Mouse (Mus musculus) T-helper 17 cell (primary cell): ENCODE measurements around the gene Akr7a5.

Source experiments
- in situ Hi-C, 2 experiments: fragments of 300-600 bp; cut with MboI, MseI; formaldehyde crosslinking; loops; 1 replicate in 1 of 2; 2 replicates in 1 of 2; pipeline ENCODE4 v1.15.1; 2025; ENCODE audit warnings: high pct_unique_total_duplicates in 2 of 2

The Akr7a5 gene

DNA sequence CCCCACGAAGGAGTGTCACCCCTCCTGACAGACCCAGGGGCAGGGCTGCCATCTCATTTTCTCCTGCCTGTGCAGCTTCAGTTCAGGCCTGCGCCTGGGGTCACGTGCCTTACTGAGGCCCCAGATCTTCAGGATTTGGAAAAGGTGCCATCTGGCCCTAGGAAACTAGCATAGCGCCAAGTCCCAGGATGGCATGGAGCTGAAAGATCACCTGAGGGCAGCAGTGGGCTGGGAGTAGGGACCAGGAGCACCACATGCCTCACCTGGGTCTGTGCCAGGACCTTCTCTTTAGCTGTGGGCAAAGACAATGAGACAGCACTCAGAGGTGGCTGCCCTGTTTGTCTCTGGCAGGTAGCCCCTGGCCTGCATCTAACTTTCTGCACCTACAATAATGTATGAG lies 13.0 kb upstream of the Akr7a5 start:
- in situ Hi-C loops, result no loop called here

DNA sequence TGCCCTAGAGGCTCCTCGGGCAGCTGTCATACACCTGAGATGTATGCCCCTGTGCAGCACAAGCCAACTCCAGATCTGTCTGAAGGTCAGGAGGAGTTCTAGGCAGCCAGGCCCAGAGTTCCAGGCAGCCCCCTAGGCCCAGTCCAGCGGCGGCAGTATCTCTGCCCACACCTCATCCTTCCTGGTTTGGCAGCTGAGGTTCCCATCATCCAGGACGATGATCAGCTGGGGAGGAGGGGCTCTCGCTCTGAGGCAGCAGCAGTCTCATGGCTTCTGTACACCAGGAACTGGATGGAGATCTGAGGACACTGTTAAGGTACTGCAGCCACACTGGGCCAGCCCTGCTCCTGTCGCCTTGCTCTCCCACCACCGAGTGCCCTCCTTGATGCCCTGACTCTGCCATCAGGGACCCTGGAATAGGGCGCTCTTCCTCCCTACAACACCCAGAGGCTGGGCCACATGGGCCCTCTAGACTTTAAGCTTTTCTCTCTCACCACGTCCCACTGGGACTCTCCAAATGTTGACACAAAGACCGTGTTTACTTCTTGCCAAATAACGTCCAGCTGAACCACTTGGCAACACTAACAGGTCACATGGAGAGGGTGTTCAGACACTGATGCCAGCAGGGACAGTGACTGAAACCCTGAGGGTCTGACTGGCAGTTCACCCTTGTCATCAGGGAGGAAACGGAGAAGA lies 11.7 kb upstream of the Akr7a5 start:
- in situ Hi-C loops, result no loop called here

GRCm38 (mm10) chr4:139301780-139302179 lies 8.8 kb upstream of the Akr7a5 start:
- in situ Hi-C loops, result no loop called here

- in situ Hi-C loops, result no loop called here
Observed at GRCm38 (mm10) chr4:139302241-139302640, 8.3 kb upstream of the Akr7a5 start.

- in situ Hi-C loops, result no loop called here
Observed at GRCm38 (mm10) chr4:139305521-139305920, 5.0 kb upstream of the Akr7a5 start.

GRCm38 (mm10) chr4:139307916-139308315 lies 2.6 kb upstream of the Akr7a5 start:
- in situ Hi-C loops, result no loop called here

- in situ Hi-C loops, result no loop called here
Observed at GRCm38 (mm10) chr4:139309651-139310050, 893 bp upstream of the Akr7a5 start.

DNA sequence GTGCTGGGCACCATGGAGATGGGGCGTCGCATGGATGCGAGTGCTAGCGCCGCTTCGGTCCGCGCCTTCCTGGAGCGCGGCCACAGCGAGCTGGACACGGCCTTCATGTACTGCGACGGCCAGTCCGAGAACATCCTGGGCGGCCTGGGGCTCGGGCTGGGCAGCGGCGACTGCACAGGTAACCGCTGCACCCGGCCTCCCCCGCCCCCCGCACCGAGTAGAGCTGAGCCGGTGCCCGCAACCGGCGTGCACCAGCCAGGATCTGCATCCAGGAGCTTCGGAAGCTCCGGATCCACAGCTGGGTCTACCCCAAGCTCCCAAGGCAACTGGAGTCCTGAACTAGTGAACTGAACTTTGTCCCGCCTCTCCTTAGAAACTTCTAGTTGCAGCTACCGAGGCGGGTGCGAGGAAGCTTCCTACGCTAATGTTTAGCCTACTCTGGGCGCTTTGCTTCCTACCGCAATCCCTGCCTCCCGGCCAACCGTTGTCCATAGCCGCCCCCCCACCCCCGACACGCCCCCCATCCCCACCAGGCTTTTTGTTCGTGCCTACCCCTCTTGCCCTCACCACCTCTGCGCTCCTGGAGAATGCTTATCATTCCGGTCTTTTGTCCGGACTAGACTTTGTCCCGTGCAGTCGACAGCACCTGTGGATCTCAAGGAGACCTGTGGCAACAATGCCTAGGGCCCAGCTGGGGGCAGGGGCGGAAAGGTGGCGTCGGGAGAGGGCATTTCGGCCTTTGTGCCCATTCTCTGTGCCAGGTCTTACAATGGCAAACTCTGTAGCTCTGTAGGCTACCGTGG lies 556 bp downstream of the Akr7a5 start:
- in situ Hi-C loops, result no loop called here

DNA sequence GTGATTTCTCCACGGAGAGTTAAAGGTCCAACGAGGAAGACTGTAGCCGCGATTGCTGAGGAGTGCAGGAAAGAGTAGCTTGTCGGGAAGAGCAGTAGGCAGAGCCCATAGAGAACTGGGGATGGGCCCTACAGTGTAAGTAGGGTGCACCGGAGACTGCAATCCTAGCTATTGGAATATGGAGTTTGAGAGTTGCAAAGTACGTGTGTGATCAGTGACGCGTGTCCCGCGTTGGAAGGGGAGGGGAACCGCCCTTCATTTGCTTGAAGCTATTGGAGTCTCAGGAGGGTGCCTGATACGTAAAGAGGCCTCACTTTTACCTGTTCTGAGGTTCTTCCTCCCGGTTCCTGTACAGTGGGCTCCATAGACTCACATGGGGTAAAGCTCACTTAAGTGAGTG lies 1.2 kb downstream of the Akr7a5 start:
- in situ Hi-C loops, result no loop called here

- in situ Hi-C loops, result no loop called here
Observed at GRCm38 (mm10) chr4:139312632-139313031, 2.1 kb downstream of the Akr7a5 start.

DNA sequence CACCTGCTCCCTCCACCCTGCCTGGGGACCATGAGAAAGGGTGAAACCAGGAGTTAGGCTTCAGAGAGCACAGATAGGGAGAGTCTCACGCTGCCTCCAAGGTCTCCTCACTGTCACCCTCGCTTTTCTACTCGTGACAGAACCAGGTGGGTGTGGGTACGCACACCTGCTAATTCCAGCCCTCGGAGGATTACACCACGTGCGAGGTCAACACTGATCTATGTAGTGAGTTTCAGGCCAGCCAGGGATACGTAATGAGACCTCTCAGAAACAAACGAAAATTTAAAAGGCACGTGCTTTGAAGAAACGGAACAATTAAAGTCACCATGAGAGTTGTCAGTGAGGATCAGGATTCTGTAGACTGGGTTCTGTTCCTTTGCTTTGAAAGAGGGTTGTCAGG lies 7.9 kb downstream of the Akr7a5 start:
- in situ Hi-C loops, result no loop called here

- in situ Hi-C loops, result no loop called here
Observed at GRCm38 (mm10) chr4:139319740-139320139, 9.2 kb downstream of the Akr7a5 start.

DNA sequence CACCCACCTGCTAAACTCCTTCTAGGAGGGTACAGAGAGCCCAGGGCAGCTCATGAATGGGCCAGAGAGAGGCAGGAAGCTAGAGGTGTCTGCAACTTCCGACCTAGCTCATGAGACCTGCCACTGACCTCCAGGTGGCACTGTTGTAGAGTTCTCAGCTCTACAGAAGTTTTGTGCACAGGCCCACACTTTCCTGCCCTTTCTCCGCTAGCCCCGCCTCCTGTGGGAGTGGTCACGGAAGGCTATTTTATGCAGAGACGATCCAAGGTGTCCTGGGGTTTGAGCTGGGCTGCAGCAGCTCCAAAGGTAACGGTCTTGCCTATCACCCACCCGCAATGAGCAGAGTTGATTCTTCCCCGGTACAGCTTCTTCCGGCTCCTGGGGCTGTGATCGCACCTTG lies 20.1 kb downstream of the Akr7a5 start:
- in situ Hi-C loops, result no loop called here

DNA sequence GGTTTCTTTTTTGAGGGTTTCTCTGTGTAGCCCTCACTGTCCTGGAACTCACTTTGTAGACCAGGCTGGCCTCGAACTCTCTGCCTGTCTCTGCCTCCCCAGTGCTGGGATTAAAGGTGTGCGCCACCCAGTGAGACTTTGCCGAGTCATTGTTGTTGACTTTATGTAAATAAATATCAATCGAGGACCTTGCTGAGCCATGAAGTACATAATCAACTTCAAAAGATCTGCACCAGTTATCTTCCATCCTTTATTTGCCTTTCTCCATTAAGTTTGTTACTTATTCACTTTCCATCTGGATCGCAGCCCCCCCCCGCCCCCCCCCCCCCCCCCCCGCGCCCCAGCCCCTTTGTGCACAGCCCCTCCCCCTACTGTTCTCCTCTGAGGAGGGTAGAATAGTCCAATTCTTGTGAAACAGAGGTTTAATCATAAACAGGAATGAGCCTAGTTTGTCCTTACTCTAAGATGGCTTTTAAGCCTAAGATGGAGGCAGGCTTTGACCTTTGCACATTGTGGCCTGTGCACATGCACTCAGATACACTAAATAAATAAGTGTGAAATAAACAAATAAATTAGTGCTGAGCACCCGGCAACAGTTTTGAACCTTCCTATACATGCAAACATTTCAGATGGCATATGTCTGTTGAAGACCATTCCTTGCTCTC lies 24.2 kb downstream of the Akr7a5 start:
- in situ Hi-C loops, result no loop called here

DNA sequence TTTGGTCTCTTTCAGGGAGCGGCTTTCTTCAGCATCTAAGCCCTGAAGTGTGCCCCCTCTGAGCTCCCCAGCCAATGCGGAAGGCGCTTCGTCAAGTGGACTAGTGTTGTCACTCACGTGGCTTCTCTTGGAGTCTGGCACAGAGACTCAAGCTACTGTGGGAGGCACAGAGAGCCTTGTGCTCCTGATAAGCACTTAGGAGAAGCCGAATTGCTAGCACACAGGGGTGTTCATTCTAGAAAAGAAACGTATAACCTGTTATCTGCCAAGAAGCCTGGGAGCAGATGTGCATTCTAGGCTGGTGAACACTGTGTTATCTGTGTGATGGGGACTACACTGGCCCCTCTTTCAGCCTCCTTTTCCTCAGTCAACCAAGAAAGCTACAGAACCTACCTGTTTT lies 25.0 kb downstream of the Akr7a5 start:
- in situ Hi-C loops, result no loop called here

DNA sequence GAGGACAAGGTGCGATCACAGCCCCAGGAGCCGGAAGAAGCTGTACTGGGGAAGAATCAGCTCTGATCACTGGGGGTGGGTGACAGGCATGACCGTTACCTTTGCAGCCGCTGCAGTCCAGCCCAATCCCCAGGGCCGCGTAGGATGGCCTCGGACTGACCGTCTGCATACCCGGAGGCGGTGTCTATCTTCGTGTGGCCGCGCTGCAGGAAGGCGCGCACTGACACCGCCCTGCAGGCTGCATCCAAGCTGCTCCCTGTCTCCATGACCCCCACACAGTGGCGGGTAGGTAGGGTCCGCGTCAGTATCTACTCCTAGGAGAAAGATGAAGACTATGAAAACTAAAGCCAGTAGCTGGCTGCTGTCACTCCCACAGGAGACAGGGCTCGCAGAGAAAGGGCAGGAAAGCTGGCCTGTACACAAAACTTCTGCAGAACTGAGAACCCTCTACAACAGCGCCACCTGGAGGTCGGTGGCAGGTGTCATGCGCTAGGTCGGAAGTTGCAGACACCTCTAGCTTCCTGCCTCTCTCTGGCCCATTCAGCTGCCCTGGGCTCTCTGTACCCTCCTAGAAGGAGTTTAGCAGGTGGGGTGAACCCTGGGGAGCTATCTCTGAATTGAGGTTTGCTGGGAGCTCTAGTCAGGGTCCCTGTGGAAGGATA lies 26.4 kb downstream of the Akr7a5 start:
- in situ Hi-C loops, result no loop called here

DNA sequence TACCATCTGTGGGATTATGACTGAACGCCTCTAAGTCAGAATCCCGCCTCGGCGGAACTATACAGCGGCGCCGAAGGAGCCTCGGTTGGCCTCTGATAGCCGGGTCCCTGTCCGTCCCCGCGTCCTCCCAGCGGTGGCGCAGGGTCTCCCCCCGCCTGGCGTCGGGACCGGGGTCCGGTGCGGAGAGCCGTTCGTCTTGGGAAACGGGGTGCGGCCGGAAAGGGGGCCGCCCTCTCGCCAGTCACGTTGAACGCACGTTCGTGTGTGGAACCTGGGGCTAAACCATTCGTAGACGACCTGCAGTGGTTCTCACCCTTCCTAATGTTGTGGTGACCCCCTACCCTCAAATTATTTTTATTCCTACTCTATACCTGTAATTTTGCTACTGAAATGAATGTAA lies 27.6 kb downstream of the Akr7a5 start:
- in situ Hi-C loops, result no loop called here

- in situ Hi-C loops, result no loop called here
Observed at GRCm38 (mm10) chr4:139340835-139341234, 30.3 kb downstream of the Akr7a5 start.

DNA sequence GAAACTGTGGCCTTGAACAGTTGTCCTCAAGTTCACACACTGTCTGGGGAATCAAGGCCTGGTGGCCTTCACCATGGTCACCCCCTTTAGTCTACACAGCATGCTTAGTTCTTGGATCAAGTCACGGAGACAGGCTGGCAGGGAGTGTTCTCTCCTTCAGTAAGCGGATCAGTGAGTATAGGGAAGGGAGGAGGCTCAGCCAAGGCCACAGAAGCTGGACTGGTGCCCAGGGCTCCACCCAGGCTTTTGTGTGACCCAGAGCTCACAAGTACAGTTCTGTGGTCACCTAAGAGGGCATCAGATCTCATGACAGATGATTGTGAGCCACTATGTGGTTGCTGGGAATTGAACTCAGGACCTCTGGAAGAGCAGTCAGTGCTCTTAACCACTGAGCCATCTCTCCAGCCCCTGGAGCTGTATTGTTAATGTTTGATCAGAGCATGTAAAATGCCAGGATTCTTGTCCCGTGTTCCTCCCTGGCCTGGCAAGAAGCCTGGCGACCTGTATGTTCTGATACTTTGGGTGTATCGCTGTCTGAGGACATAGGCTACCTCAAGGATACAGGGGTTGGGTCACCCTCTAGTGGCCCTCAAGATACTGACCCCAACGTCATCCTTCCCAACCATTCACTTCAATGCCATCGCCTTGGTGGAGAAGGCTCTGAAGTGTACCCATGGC lies 31.2 kb downstream of the Akr7a5 start:
- in situ Hi-C loops, result no loop called here

DNA sequence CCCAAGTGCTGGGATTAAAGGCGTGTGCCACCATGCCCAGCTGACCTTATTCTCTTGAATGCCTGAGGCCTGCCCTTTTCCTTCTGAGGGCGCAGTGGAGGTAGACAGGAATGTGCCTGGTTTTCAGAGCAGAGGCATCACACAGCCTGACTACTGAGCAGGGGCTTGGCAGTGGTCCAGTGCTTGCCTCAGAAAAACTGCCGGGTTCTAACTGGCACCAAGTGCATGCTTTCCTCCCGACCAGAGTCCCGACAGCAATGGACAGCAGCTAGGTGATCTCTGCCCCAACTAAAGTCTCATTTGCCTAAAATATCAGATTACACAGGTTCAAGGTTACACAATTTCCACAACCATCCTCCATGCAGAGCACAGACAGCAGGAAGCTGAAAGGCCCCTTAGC lies 33.2 kb downstream of the Akr7a5 start:
- in situ Hi-C loops, result no loop called here

GRCm38 (mm10) chr4:139345416-139346019 lies 35.0 kb downstream of the Akr7a5 start:
- in situ Hi-C loops, result no loop called here
